Mouse (Mus musculus) bone marrow, adult 2 months (tissue): ENCODE measurements around the gene Gfpt2.

Experiments
- CTCF ChIP-seq: fragments of 200-500 bp; IDR thresholded peaks from 2 replicates; pipeline ENCODE4 v1.5.1; 2011; ENCODE audit warnings: low read length, control low read depth; ENCODE audit not compliant: control insufficient read depth, insufficient read depth
- POLR2A ChIP-seq: fragments of 200-500 bp; IDR thresholded peaks from 2 replicates; pipeline ENCODE4 v1.6.1; 2011; ENCODE audit warnings: low read depth, mild to moderate bottlenecking, control low read depth, low read length, borderline replicate concordance; ENCODE audit not compliant: control insufficient read depth

DNA sequence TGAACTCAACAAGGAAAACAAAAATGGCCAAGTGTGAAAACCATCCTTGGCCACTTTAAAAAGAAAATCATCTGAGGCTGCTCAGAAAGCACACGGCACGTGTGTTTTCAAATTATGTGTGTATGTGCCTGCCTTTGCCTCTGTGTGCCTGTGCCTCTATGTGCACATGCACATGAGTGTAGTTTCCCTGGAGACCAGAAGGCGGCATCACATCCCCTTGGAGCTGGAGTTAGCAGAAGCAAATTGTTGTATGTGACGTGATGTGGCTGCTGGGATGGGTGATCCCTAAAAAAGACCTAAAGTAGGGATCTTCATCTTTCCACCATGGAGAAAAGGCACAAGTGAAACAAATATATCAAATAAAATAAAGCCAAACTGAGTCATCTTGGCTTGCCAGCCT, 9.8 kb downstream of the Gfpt2 start:
- TF ChIP-seq POLR2A (no peak), CTCF (no peak)
